Mouse (Mus musculus): Measurements from ENCODE around the gene Gm973. TPM values are rescaled to one million over a fixed set of nuclear protein-coding genes. Genes with fewer than 3 reads are reported as not detected.

Gm973 gene
- total RNA-seq, 2 experiments from 2014 or later: 0.21 to 0.23 TPM

Other genes with a start within 250 kb of the Gm973 start
- gene Fzd7, start 33.8 kb upstream of the Gm973 start, total RNA-seq (2021): 10 to 100 TPM; 17.3 to 24.8 TPM
- 10 to 100 TPM; 48.0 to 49.4 TPM for gene Sumo1, start 154.6 kb downstream of the Gm973 start, total RNA-seq (2021)
- 10 to 100 TPM; 17.9 to 22.7 TPM for gene Nop58, start 168.7 kb downstream of the Gm973 start, total RNA-seq (2021)
- gene Bmpr2, start 247.1 kb downstream of the Gm973 start, total RNA-seq (2021): 10 to 100 TPM; 35.6 TPM